Mouse (Mus musculus): ENCODE measurements around the gene Tsr3. TPM values are rescaled to one million over a fixed set of nuclear protein-coding genes. Genes with fewer than 3 reads are reported as not detected.

The Tsr3 gene
- 42.6 and 43.5 TPM in 2 replicates for total RNA-seq (2014; rRNA removed)
- 65.3 and 70.7 TPM in 2 replicates for polyA plus RNA-seq (2015; fragmentation: Nextera tagmentation; extraction: Ambion mirVana)

DNA sequence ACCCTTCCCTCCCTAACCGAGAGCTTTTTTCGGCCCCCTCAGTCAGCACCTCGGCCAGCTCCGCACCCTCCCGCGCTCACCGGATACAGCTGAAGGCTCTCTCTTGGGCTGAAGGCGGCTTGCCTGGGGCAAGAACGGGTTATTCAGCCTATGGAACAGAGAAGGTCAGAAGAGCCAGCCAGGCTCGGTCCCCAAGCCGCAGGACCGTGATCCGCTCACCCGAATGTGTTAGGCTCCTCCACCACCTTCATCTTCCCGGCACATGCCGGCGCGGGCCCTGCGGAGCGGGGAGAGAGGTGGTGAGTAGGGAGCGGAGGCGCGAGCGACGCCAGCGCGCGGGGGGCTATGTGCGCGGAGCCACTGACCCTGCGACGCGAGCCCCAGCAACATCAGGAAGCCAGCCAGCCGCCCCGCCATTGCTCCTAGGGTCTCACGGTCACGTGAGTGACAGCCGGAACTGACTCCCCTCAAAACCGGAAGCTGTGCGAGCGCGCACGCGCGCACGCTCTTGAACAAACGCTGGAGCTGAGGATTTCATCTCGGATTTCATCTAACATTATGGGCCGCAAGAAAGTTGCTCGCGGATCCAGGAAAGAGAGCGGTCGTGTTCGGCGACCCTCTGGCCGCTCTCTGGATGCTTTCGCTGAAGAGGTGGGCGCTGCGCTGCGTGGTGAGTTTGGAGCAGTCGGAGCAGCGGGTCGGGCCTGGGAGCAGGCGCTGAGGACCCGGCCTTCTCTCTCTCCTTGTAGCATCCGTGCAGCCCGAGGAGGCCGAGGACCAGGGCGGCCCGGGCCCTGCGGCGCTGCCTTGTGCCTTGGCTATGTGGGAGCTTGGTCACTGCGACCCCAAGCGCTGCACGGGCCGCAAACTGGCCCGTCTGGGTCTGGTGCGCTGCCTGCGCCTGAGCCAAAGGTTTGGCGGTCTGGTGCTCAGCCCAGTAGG lies at the start of gene Tsr3, which contains the start of gene Gnptg:
Gene Tsr3, plus strand, starts transcription at position 476 of the 942 bp plus-strand sequence.
Gene Gnptg, minus strand, starts transcription at position 430 of the 942 bp plus-strand sequence.
- H3K4me1 ChIP-seq (ENCODE audit: insufficient read depth, low read length): peaks cover 12% of the 10 kb centered on the region
- H3K4me2 ChIP-seq (ENCODE audit: low read depth, low read length): peak within 1 kb of the TSS; percentile 89
- H3K36me3 ChIP-seq (ENCODE audit: insufficient read depth, low read length): peaks cover 25% of the 10 kb centered on the region
- peak within 1 kb of the TSS; percentile 99 for H3K4me3 ChIP-seq (ENCODE audit: low read length)
- under 1% methylated on average over 78 of the region's 80 CpGs for WGBS
- H3K9me3 ChIP-seq (ENCODE audit: low read length): no peaks in the 10 kb centered on the region
- ATAC-seq (peak; percentile 90), DNase-seq (ENCODE audit: low spot score) (peak; percentile 95)
- H3K27ac ChIP-seq: peak within 1 kb of the TSS; percentile 88
- TF ChIP-seq CTCF (IDR thresholded peaks at IDR 0.05; ENCODE audit: low read depth): no peak
- peak within 1 kb of the TSS; percentile 92 for H3K9ac ChIP-seq (replicated peaks; ENCODE audit: low read length)
- H3K27me3 ChIP-seq (ENCODE audit: insufficient read depth, low read length): no peaks in the 10 kb centered on the region

DNA sequence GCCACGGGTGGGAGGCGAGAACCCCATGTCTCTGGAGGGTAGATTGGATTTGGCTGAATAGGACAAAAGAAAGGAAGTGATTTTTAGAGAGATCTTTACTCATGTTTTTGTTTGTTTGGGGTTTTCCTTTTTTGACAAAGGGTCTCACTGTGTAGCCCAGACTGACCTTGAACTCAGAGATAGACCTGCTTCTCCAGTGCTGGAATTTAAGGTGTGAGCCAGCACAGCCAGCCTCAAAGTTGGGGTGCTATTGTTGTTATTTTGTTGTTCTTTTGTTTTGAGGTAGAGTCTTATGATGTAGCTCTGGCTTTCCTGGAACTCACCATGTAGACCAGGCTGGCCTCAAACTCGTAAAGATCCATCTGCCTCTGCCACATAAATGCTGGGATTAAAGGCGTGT lies 37.6 kb upstream of the Tsr3 start:
- H3K4me2 ChIP-seq (ENCODE audit: low read depth, low read length): no peak overlapping the region
- H3K9me3 ChIP-seq (ENCODE audit: low read length): no peaks in the 10 kb centered on the region
- no peak for TF ChIP-seq CTCF (IDR thresholded peaks at IDR 0.05; ENCODE audit: low read depth)
- H3K4me3 ChIP-seq (ENCODE audit: low read length): no peak overlapping the region
- no peaks in the 10 kb centered on the region for H3K27me3 ChIP-seq (ENCODE audit: insufficient read depth, low read length)
- H3K4me1 ChIP-seq (ENCODE audit: insufficient read depth, low read length): no peaks in the 10 kb centered on the region
- DNase-seq (ENCODE audit: low spot score) (no peak), ATAC-seq (no peak)
- 90% methylated on average over 4 of the region's 4 CpGs for WGBS
- H3K9ac ChIP-seq (replicated peaks; ENCODE audit: low read length): no peak overlapping the region
- H3K36me3 ChIP-seq (ENCODE audit: insufficient read depth, low read length): peaks cover 37% of the 10 kb centered on the region
- no peak overlapping the region for H3K27ac ChIP-seq

DNA sequence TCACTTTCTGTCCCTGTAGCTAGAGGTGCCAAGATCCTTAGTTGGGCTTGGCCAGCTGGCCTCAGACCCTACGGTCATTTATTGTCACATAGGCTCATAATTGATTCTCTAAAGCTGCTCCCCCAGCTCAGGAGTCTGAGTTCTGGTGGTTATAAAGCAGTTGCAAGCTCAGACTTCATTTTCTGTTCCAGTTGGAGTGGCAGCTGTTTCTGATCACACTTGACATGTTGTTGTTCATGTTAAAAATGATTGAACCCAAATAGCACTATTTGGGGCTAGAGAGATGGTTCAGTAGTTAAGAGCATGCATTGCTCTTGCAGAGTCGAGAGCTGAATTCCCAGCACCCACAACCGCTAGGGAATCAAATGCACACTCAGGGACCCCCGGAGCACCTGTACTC lies 30.0 kb upstream of the Tsr3 start:
- Histone ChIP-seq H3K4me1 (ENCODE audit: insufficient read depth, low read length) (no peaks in the 10 kb centered on the region), H3K36me3 (ENCODE audit: insufficient read depth, low read length) (peaks cover 59% of the 10 kb centered on the region), H3K27me3 (ENCODE audit: insufficient read depth, low read length) (no peaks in the 10 kb centered on the region), H3K27ac (no peak overlapping the region), H3K9me3 (ENCODE audit: low read length) (no peaks in the 10 kb centered on the region), H3K4me2 (ENCODE audit: low read depth, low read length) (no peak overlapping the region), H3K9ac (replicated peaks; ENCODE audit: low read length) (no peak overlapping the region), H3K4me3 (ENCODE audit: low read length) (no peak overlapping the region)
- WGBS: 89% methylated on average over 4 of the region's 4 CpGs
- TF ChIP-seq CTCF (IDR thresholded peaks at IDR 0.05; ENCODE audit: low read depth): no peak
- DNase-seq (ENCODE audit: low spot score) (no peak), ATAC-seq (no peak)

DNA sequence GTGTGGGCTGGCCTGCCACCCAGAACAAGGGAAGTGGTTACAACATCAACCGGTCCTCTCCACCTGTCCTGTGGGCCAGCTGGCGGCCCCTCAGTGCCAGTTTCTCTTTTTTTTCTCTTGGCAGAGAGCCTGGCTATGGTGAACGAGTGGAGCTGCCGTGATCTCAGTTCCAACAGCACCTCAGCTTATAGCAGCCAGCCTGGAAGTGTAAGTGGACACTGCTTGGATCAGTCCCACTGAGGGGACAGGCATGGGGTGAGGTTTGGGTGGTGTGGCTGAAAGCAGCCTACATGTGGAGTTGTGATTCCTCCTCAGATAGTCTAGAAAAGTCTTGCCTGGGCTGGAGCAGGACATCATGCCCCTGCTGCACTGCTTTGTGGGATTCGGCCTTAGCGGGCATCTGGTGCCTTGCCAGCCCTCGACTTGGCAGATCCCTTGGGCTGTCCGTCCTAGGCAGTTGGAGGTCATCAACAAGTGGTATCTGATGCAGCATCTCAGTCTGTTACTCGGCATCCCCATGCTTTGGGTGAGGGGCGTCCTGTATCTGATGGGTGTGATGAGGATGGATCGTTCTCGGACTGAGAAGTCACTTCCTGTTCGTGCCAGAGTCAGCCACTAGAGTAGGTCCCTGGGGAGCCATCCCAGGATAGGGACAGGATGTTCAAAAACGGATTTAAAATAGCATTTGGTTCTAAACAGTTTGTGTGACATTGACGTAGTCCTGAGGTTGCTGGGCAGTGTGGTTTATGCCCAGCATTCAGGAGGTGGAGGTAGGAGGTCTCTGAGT lies 29.1 kb upstream of the Tsr3 start:
- Histone ChIP-seq H3K9ac (replicated peaks; ENCODE audit: low read length) (no peak overlapping the region), H3K36me3 (ENCODE audit: insufficient read depth, low read length) (peaks cover 52% of the 10 kb centered on the region), H3K4me2 (ENCODE audit: low read depth, low read length) (no peak overlapping the region), H3K27ac (no peak overlapping the region), H3K4me1 (ENCODE audit: insufficient read depth, low read length) (no peaks in the 10 kb centered on the region), H3K4me3 (ENCODE audit: low read length) (no peak overlapping the region), H3K27me3 (ENCODE audit: insufficient read depth, low read length) (no peaks in the 10 kb centered on the region), H3K9me3 (ENCODE audit: low read length) (no peaks in the 10 kb centered on the region)
- no peak for ATAC-seq
- no peak for TF ChIP-seq CTCF (IDR thresholded peaks at IDR 0.05; ENCODE audit: low read depth)
- DNase-seq (ENCODE audit: low spot score): peak; percentile 14
- 74% methylated on average over 15 of the region's 15 CpGs for WGBS

DNA sequence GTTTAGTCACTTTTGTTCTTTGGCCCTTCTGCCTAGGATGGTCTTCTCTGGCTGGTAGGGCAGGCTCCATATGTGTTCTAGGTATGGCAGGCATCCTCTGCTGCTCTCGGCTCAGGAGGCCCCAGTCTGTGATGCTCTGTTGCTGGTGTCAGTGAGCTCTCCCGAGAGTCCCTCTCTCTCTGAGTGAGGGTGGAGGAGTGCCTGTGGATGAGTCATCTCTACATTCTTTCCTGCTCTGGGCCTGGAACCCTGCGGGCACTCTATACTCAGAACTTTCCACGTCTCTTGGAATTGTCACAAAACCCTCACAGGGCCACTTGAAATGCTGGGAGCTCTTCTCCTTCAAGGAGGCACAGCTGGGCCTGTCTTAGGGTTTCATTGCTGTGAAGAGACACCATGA lies 28.3 kb upstream of the Tsr3 start:
- no peak for TF ChIP-seq CTCF (IDR thresholded peaks at IDR 0.05; ENCODE audit: low read depth)
- H3K9ac ChIP-seq (replicated peaks; ENCODE audit: low read length): no peak overlapping the region
- DNase-seq (ENCODE audit: low spot score) (no peak), ATAC-seq (no peak)
- no peaks in the 10 kb centered on the region for H3K27me3 ChIP-seq (ENCODE audit: insufficient read depth, low read length)
- H3K36me3 ChIP-seq (ENCODE audit: insufficient read depth, low read length): peaks cover 52% of the 10 kb centered on the region
- no peaks in the 10 kb centered on the region for H3K4me1 ChIP-seq (ENCODE audit: insufficient read depth, low read length)
- no peak overlapping the region for H3K4me3 ChIP-seq (ENCODE audit: low read length)
- no peaks in the 10 kb centered on the region for H3K9me3 ChIP-seq (ENCODE audit: low read length)
- 90% methylated on average over 4 of the region's 4 CpGs for WGBS
- no peak overlapping the region for H3K4me2 ChIP-seq (ENCODE audit: low read depth, low read length)
- no peak overlapping the region for H3K27ac ChIP-seq

DNA sequence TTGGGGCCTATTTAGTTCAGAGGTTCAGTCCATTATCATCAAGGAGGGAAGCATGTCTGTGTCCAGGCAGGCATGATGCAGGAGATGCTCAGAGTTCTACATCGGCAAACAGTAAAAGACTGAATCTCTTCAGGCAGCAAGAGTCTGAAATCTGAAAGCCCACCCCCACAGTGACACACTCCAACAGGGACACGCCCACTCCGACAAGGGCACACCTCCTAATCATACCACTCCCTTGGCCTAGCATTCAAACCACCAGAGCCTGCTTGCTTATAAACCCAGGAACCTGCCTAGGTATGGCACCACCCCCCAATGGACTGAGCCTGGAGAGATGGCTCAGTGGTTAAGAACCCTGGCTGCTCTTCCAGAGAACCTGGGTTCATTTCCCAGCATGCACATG lies 24.5 kb upstream of the Tsr3 start:
- no peak overlapping the region for H3K27ac ChIP-seq
- H3K4me2 ChIP-seq (ENCODE audit: low read depth, low read length): no peak overlapping the region
- no peak for ATAC-seq
- no peaks in the 10 kb centered on the region for H3K4me1 ChIP-seq (ENCODE audit: insufficient read depth, low read length)
- no peak for TF ChIP-seq CTCF (IDR thresholded peaks at IDR 0.05; ENCODE audit: low read depth)
- 84% methylated on average over 3 of the region's 3 CpGs for WGBS
- peaks cover 46% of the 10 kb centered on the region for H3K36me3 ChIP-seq (ENCODE audit: insufficient read depth, low read length)
- H3K27me3 ChIP-seq (ENCODE audit: insufficient read depth, low read length): no peaks in the 10 kb centered on the region
- H3K4me3 ChIP-seq (ENCODE audit: low read length): no peak overlapping the region
- DNase-seq (ENCODE audit: low spot score): no peak
- no peaks in the 10 kb centered on the region for H3K9me3 ChIP-seq (ENCODE audit: low read length)
- H3K9ac ChIP-seq (replicated peaks; ENCODE audit: low read length): no peak overlapping the region

All from hindbrain, postnatal 0 days (tissue).